Mouse (Mus musculus): ENCODE measurements at regions not wholly inside any gene's neighbourhood (a gene's known extent, or its start where the extent isn't known, plus 50 kb on each side); places are given as distances from the start of the nearest gene placed in this dataset.

DNA sequence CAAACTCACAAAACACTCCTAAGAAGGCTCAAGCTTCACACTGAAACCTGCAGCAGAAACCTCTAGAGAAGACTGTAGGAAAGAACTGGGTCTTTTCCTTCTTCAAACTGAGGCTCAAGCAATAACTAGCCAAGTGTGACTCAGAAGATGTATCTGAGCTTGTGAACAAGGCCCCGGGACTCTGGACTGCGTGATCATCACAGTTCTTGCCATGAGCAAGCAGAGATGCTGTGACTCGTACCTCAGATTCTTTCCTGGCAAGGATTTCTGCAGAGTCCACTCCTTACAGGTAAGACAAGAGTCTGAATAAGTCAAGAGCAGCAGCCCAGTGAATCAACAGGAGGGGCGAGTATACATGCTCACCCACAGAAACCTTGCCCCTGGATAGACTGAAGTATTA, 250.5 kb upstream of the Gm26657 start:
- ATAC-seq (ENCODE audit: low FRiP score, low read depth) = no peak
- no peak for TF ChIP-seq POLR2A (IDR thresholded peaks at IDR 0.05; ENCODE audit: borderline replicate concordance, extremely low read depth, insufficient read depth, insufficient read length)
- DNase-seq (ENCODE audit: low spot score) = no peak
- no peaks in the 10 kb centered on the region for H3K4me1 ChIP-seq (ENCODE audit: control insufficient read depth, insufficient read depth, low read length)
- H3K9ac ChIP-seq (ENCODE audit: low read depth, low read length, severe bottlenecking) = no peak overlapping the region
- H3K4me2 ChIP-seq (replicated peaks; ENCODE audit: low read depth, low read length, severe bottlenecking) = no peak overlapping the region
- WGBS = 89% methylated on average over 4 of the region's 4 CpGs
- H3K36me3 ChIP-seq (ENCODE audit: control insufficient read depth, insufficient read depth, low read length) = no peaks in the 10 kb centered on the region
- H3K27ac ChIP-seq (replicated peaks; ENCODE audit: low read depth, low read length) = no peak overlapping the region
- H3K4me3 ChIP-seq (replicated peaks; ENCODE audit: low read length) = no peak overlapping the region
- no peaks in the 10 kb centered on the region for H3K9me3 ChIP-seq (ENCODE audit: control insufficient read depth, low read length)
- no peaks in the 10 kb centered on the region for H3K27me3 ChIP-seq (ENCODE audit: control insufficient read depth, insufficient read depth, low read length)

DNA sequence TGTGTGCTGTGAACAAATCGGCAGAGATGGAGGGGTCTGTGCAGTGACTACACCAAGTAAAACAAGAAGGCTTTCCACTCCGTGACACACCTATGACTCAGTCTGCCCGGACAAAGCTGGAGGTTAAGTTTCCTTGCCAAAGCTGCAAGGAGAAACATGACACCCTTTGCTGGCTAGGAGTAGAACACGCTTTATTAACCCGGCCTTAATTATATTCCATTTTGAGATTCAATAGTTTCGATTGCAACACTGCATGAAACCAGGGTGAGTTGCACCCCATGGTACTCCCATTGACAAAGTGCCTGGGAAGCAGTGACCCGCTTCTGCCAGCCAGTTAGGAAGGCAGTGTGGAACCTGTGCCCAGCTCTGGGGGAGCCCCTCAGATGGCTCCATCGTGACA, 256.2 kb upstream of the Gm26657 start:
- WGBS = 71% methylated on average over 8 of the region's 8 CpGs
- Histone ChIP-seq H3K27me3 (ENCODE audit: control insufficient read depth, insufficient read depth, low read length) (no peaks in the 10 kb centered on the region), H3K4me1 (ENCODE audit: control insufficient read depth, insufficient read depth, low read length) (no peaks in the 10 kb centered on the region), H3K27ac (replicated peaks; ENCODE audit: low read depth, low read length) (no peak overlapping the region), H3K4me3 (replicated peaks; ENCODE audit: low read length) (no peak overlapping the region), H3K9ac (ENCODE audit: low read depth, low read length, severe bottlenecking) (no peak overlapping the region), H3K4me2 (replicated peaks; ENCODE audit: low read depth, low read length, severe bottlenecking) (no peak overlapping the region), H3K9me3 (ENCODE audit: control insufficient read depth, low read length) (no peaks in the 10 kb centered on the region), H3K36me3 (ENCODE audit: control insufficient read depth, insufficient read depth, low read length) (no peaks in the 10 kb centered on the region)
- DNase-seq (ENCODE audit: low spot score) = no peak
- ATAC-seq (ENCODE audit: low FRiP score, low read depth) = no peak
- no peak for TF ChIP-seq POLR2A (IDR thresholded peaks at IDR 0.05; ENCODE audit: borderline replicate concordance, extremely low read depth, insufficient read depth, insufficient read length)

DNA sequence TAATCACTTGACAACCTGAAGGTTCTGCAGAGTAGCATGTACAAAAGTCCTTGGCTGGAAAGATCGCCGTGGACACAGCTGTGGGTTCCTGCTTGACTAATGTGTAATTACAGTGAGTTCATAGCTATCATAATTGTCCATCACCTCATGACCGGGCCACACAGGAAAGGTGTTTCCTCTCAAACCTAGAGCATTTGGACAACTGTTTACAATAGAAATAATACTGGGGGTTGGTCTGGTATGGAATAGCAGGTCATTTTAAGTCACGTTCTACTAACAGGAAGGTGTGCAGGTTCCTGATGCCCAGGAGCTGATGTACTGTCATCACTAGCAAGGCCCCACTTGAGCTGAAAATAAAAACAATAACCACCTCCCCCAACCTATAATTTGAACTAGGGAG, 283.1 kb upstream of the Gm26657 start:
- WGBS = 83% methylated on average over 4 of the region's 4 CpGs
- Histone ChIP-seq H3K9ac (ENCODE audit: low read depth, low read length, severe bottlenecking) (no peak overlapping the region), H3K27ac (replicated peaks; ENCODE audit: low read depth, low read length) (no peak overlapping the region), H3K4me2 (replicated peaks; ENCODE audit: low read depth, low read length, severe bottlenecking) (no peak overlapping the region), H3K9me3 (ENCODE audit: control insufficient read depth, low read length) (no peaks in the 10 kb centered on the region), H3K4me1 (ENCODE audit: control insufficient read depth, insufficient read depth, low read length) (no peaks in the 10 kb centered on the region), H3K36me3 (ENCODE audit: control insufficient read depth, insufficient read depth, low read length) (no peaks in the 10 kb centered on the region), H3K4me3 (replicated peaks; ENCODE audit: low read length) (no peak overlapping the region), H3K27me3 (ENCODE audit: control insufficient read depth, insufficient read depth, low read length) (no peaks in the 10 kb centered on the region)
- no peak for TF ChIP-seq POLR2A (IDR thresholded peaks at IDR 0.05; ENCODE audit: borderline replicate concordance, extremely low read depth, insufficient read depth, insufficient read length)
- no peak for DNase-seq (ENCODE audit: low spot score)
- no peak for ATAC-seq (ENCODE audit: low FRiP score, low read depth)

DNA sequence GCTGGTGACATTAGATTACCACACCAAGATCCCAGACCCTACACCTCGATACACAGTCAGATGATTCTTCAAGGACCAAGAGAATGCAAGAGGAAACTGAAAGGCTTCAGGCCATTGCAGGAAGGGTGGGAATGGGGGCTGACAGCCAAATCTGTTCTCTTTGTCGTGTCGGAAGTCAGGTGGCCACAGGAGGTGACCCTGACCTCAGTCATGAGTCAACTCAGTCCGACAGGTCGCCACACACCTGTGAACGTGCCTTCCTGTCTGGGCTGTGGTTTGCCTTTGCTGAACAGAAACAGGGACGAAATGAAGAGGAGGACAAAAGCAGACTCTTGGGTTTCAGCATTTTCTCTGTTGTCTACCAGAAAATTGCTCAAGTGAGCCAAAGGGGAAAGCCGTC, 318.3 kb upstream of the Gm26657 start:
- Histone ChIP-seq H3K27me3 (ENCODE audit: control insufficient read depth, insufficient read depth, low read length) (no peaks in the 10 kb centered on the region), H3K4me3 (replicated peaks; ENCODE audit: low read length) (no peak overlapping the region), H3K9me3 (ENCODE audit: control insufficient read depth, low read length) (no peaks in the 10 kb centered on the region), H3K4me2 (replicated peaks; ENCODE audit: low read depth, low read length, severe bottlenecking) (no peak overlapping the region), H3K4me1 (ENCODE audit: control insufficient read depth, insufficient read depth, low read length) (no peaks in the 10 kb centered on the region; the same call in 1 of the 2 replicates), H3K27ac (replicated peaks; ENCODE audit: low read depth, low read length) (no peak overlapping the region), H3K9ac (ENCODE audit: low read depth, low read length, severe bottlenecking) (no peak overlapping the region), H3K36me3 (ENCODE audit: control insufficient read depth, insufficient read depth, low read length) (no peaks in the 10 kb centered on the region)
- DNase-seq (ENCODE audit: low spot score) (no peak), ATAC-seq (ENCODE audit: low FRiP score, low read depth) (no peak)
- 62% methylated on average over 8 of the region's 8 CpGs for WGBS
- TF ChIP-seq POLR2A (IDR thresholded peaks at IDR 0.05; ENCODE audit: borderline replicate concordance, extremely low read depth, insufficient read depth, insufficient read length) = no peak

DNA sequence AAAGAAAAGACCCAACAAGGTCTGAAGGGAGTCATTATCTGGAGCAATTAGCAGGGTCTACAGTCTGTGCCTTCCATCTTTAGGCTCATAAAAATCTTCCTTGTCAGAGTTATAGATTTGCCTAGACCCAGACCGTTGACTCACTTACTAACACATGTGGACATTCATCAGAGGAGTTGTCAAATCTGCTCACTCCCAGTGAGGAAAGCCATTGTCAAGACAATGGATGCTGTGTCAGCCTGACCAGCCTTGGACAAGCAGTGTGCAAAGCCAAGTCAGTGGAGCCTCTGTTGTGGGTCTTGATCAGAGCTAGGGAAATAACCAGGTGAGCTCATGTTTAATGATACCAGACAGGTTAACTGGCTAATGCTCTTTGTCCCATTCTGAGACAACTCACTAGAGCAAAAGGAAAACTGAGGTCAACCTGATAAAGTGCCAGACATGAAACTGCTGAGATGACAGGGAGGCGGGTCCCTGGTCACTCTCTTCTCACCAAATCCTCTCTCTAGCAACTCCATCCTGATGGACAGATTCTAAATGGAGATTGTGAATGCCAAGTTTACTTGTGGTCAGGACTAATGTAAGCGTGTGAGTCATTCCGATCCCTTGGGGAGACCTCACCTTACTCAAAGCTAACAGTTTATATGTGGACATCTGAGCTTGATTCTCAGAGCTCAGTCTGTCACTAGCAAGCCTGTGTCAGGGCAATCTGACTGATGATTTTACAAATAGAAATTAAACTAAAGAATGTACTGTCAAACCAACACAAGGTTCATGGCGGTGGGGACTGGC, 320.6 kb upstream of the Gm26657 start:
- ATAC-seq (ENCODE audit: low FRiP score, low read depth) (no peak), DNase-seq (ENCODE audit: low spot score) (no peak)
- TF ChIP-seq POLR2A (IDR thresholded peaks at IDR 0.05; ENCODE audit: borderline replicate concordance, extremely low read depth, insufficient read depth, insufficient read length) = no peak
- Histone ChIP-seq H3K4me2 (replicated peaks; ENCODE audit: low read depth, low read length, severe bottlenecking) (no peak overlapping the region), H3K4me3 (replicated peaks; ENCODE audit: low read length) (no peak overlapping the region), H3K4me1 (ENCODE audit: control insufficient read depth, insufficient read depth, low read length) (no peaks in the 10 kb centered on the region; the same call in 1 of the 2 replicates), H3K9ac (ENCODE audit: low read depth, low read length, severe bottlenecking) (no peak overlapping the region), H3K9me3 (ENCODE audit: control insufficient read depth, low read length) (no peaks in the 10 kb centered on the region), H3K36me3 (ENCODE audit: control insufficient read depth, insufficient read depth, low read length) (no peaks in the 10 kb centered on the region), H3K27me3 (ENCODE audit: control insufficient read depth, insufficient read depth, low read length) (no peaks in the 10 kb centered on the region), H3K27ac (replicated peaks; ENCODE audit: low read depth, low read length) (no peak overlapping the region)
- 88% methylated on average over 5 of the region's 5 CpGs for WGBS

Measured in limb, embryonic 14.5 days (tissue).